Mouse (Mus musculus) T-cell, adult 66 days (primary cell): ENCODE measurements around the gene Olfr1229. TPM values are rescaled to one million over a fixed set of nuclear protein-coding genes. Genes with fewer than 3 reads are reported as not detected.

ENCODE experiments used
- total RNA-seq, 2 experiments: library from RNA; stranded (reverse); gene quantifications; 3 replicates in 1 of 2; 4 replicates in 1 of 2; pipeline ENCODE4 v1.2.4; 2023

Gene Olfr1229
- total RNA-seq = not detected

DNA sequence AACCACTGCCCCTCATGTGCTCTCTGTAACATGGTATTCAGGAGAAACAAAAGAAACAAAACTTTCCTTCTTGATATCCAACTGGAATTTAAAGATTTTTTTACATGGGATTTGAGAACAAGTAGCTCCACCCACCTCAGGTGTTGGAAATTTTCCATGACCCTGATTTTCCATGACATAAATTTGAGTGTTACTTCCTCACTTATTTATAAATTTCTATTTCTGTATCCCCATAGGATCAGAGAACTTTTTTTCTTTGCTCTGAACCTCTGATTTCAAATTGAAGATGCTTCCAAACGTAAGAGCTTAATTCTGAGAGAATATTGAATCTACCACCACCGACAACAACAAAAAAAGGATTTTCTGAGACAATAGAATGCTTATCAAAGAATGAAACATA, at the start of gene Olfr1229:
Gene Olfr1229, minus strand, starts transcription at position 101 of the 400 bp plus-strand sequence.

GRCm38 (mm10) chr2:89329575-89329974, 41.8 kb upstream of the Olfr1229 start, which contains the start of gene Olfr1232:
Gene Olfr1232 (minus strand): TSS chr2:89329675.

GRCm38 (mm10) chr2:89306974-89307373, 19.2 kb upstream of the Olfr1229 start, which contains the start of gene Olfr1231:
Gene Olfr1231 (minus strand): TSS chr2:89307074.

GRCm38 (mm10) chr2:89297168-89297567, 9.4 kb upstream of the Olfr1229 start, which contains the start of gene Olfr1230:
Gene Olfr1230 (minus strand): TSS chr2:89297268.

DNA sequence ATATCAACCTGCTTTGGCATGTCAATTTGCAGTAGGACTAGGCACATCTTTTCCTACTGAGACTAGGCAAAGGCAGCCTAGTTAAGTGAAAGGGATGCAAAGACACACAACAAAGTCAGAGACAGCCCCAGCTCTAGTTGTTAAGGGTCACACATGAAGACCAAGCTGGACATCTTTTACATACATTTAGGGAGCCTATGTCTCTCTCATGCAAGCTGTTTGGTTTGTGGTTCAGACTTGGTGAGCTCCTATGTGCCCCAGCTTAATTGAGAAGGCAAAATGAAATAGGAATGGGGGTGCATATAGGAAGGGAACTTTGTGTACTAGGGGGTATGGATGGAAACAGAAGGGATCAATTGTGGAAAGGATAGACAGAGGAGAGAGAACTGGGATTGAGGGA, 33.9 kb downstream of the Olfr1229 start, which contains the start of gene Olfr1228:
Gene Olfr1228, minus strand, starts transcription at position 101 of the 400 bp plus-strand sequence.

Other genes starting within 250 kb of the Olfr1229 start
- gene Olfr1218, start 226.8 kb downstream of the Olfr1229 start, total RNA-seq = not detected
- gene Olfr1219, start 204.5 kb downstream of the Olfr1229 start, total RNA-seq = not detected
- gene Olfr1220, start 181.2 kb downstream of the Olfr1229 start, total RNA-seq = not detected
- gene Olfr1221, start 170.7 kb downstream of the Olfr1229 start, total RNA-seq = not detected
- gene Olfr1222, start 155.0 kb downstream of the Olfr1229 start, total RNA-seq = not detected
- gene Olfr1223, start 136.5 kb downstream of the Olfr1229 start, total RNA-seq = not detected
- not detected for gene Olfr1224-ps1, start 123.9 kb downstream of the Olfr1229 start, total RNA-seq
- not detected for gene Olfr1225, start 113.3 kb downstream of the Olfr1229 start, total RNA-seq
- not detected for gene Olfr1226, start 88.0 kb downstream of the Olfr1229 start, total RNA-seq
- not detected for gene Olfr1228, start 34.0 kb downstream of the Olfr1229 start, total RNA-seq
- not detected for gene Olfr1230, start 9.3 kb upstream of the Olfr1229 start, total RNA-seq
- not detected for gene Olfr1231, start 19.1 kb upstream of the Olfr1229 start, total RNA-seq
- gene Olfr1232, start 41.7 kb upstream of the Olfr1229 start, total RNA-seq = not detected
- not detected for gene Olfr1233, start 54.4 kb upstream of the Olfr1229 start, total RNA-seq
- not detected for gene Olfr1234, start 76.9 kb upstream of the Olfr1229 start, total RNA-seq
- gene Olfr1238, start 121.7 kb upstream of the Olfr1229 start, total RNA-seq = not detected
- not detected for gene Olfr1239, start 132.4 kb upstream of the Olfr1229 start, total RNA-seq
- gene Olfr1240, start 155.0 kb upstream of the Olfr1229 start, total RNA-seq = not detected
- not detected for gene Olfr1241, start 199.1 kb upstream of the Olfr1229 start, total RNA-seq
- not detected for gene Olfr1242, start 210.3 kb upstream of the Olfr1229 start, total RNA-seq
- not detected for gene Olfr1243, start 243.5 kb upstream of the Olfr1229 start, total RNA-seq